Mouse (Mus musculus) layer of hippocampus, postnatal 25 days (tissue): ENCODE data around the gene Kazn. TPM values are rescaled to one million over a fixed set of nuclear protein-coding genes. Genes with fewer than 3 reads are reported as not detected.

Experiments used
- DNase-seq, 2 experiments: peaks; one replicate each; pipeline ENCODE4 v3.0.0; 2022; ENCODE audit warnings: mixed read lengths in 2 of 2, low spot score in 1 of 2; ENCODE audit errors: extremely low spot score in 1 of 2
- total RNA-seq, 2 experiments: library from RNA; stranded (reverse); gene quantifications; 2 replicates each; pipeline ENCODE4 v1.2.3; 2021

Kazn gene
- 10 to 100 TPM; 47.6 to 50.8 TPM for total RNA-seq

- DNase-seq, result peak; percentile 60 to 64
These were observed at the start of gene Kazn for GRCm38 (mm10) chr4:142239240-142240126. Gene Kazn (minus strand): TSS chr4:142239401.

- DNase-seq, result no peak
These were observed 46.3 kb upstream of the Kazn start for GRCm38 (mm10) chr4:142285471-142285870.

GRCm38 (mm10) chr4:142283867-142284266 is 44.7 kb upstream of the Kazn start:
- DNase-seq, result no peak

- no peak for DNase-seq
These were observed 39.0 kb upstream of the Kazn start for GRCm38 (mm10) chr4:142278197-142278575.

- DNase-seq, result no peak
These were observed 38.4 kb upstream of the Kazn start for GRCm38 (mm10) chr4:142277481-142278196.

- DNase-seq, result no peak
These were observed 36.0 kb upstream of the Kazn start for GRCm38 (mm10) chr4:142275242-142275641.

- no peak for DNase-seq
These were observed 35.4 kb upstream of the Kazn start for GRCm38 (mm10) chr4:142274441-142275234.

GRCm38 (mm10) chr4:142271506-142271905 is 32.3 kb upstream of the Kazn start:
- no peak for DNase-seq

GRCm38 (mm10) chr4:142267832-142268231 is 28.6 kb upstream of the Kazn start:
- DNase-seq, result no peak

GRCm38 (mm10) chr4:142267348-142267819 is 28.2 kb upstream of the Kazn start:
- DNase-seq, result no peak

- DNase-seq, result no peak
These were observed 25.1 kb upstream of the Kazn start for GRCm38 (mm10) chr4:142264335-142264734.

GRCm38 (mm10) chr4:142261725-142262124 is 22.5 kb upstream of the Kazn start:
- no peak for DNase-seq

- no peak for DNase-seq
These were observed 19.5 kb upstream of the Kazn start for GRCm38 (mm10) chr4:142258730-142259129.

- no peak for DNase-seq
These were observed 14.9 kb upstream of the Kazn start for GRCm38 (mm10) chr4:142254088-142254487.

GRCm38 (mm10) chr4:142251471-142252354 is 12.5 kb upstream of the Kazn start:
- no peak for DNase-seq

- DNase-seq, result no peak
These were observed 10.9 kb upstream of the Kazn start for GRCm38 (mm10) chr4:142250054-142250453.

- DNase-seq, result peak in 1 of 2 experiments; percentile 65
These were observed 10.2 kb upstream of the Kazn start for GRCm38 (mm10) chr4:142249401-142249800.

GRCm38 (mm10) chr4:142248426-142248825 is 9.2 kb upstream of the Kazn start:
- DNase-seq, result peak; percentile 76 to 96

- no peak for DNase-seq
These were observed 7.5 kb upstream of the Kazn start for GRCm38 (mm10) chr4:142246698-142247097.

- no peak for DNase-seq
These were observed 5.4 kb upstream of the Kazn start for GRCm38 (mm10) chr4:142244641-142245040.
